Mouse (Mus musculus) limb, embryonic 15.5 days (tissue): ENCODE results near the gene Thap11. TPM values are rescaled to one million over a fixed set of nuclear protein-coding genes. Genes with fewer than 3 reads are reported as not detected.

Experiments
- ATAC-seq: fragments of 200-750 bp; cut with Nextera tagmentation; 2 replicates; pipeline ENCODE4 v1.8.0; 2017; ENCODE audit warnings: low read depth, moderate TSS enrichment; ENCODE audit not compliant: insufficient number of reproducible peaks, low FRiP score, low TSS enrichment
- H3K27ac ChIP-seq: fragments of 300-500 bp; sonication (generic); 2 replicates; pipeline ENCODE4 v1.5.1; 2015; ENCODE audit warnings: moderate library complexity, mild to moderate bottlenecking, inconsistent platforms
- H3K27me3 ChIP-seq: fragments of 300-500 bp; sonication (generic); 2 replicates; pipeline ENCODE4 v1.6.1; 2015; ENCODE audit warnings: inconsistent platforms
- H3K36me3 ChIP-seq: fragments of 300-500 bp; sonication (generic); 2 replicates; pipeline ENCODE4 v1.6.1; 2015; ENCODE audit warnings: inconsistent platforms
- H3K4me1 ChIP-seq: fragments of 300-500 bp; sonication (generic); 2 replicates; pipeline ENCODE4 v1.6.1; 2015; ENCODE audit warnings: inconsistent platforms
- H3K4me2 ChIP-seq: fragments of 300-500 bp; sonication (generic); 2 replicates; pipeline ENCODE4 v1.6.1; 2015; ENCODE audit warnings: mild to moderate bottlenecking, inconsistent platforms
- H3K4me3 ChIP-seq: fragments of 300-500 bp; sonication (generic); 2 replicates; pipeline ENCODE4 v1.5.1; 2015; ENCODE audit warnings: mild to moderate bottlenecking, inconsistent platforms
- H3K9ac ChIP-seq: fragments of 300-500 bp; sonication (generic); 2 replicates; pipeline ENCODE4 v1.6.1; 2015; ENCODE audit warnings: inconsistent platforms
- H3K9me3 ChIP-seq: fragments of 300-500 bp; sonication (generic); 2 replicates; pipeline ENCODE4 v1.6.1; 2016; ENCODE audit warnings: inconsistent platforms
- WGBS: fragments of 180-500 bp; shearing (Covaris S2); methylation state at CpG from one replicate; pipeline ENCODE4 v1.1.7; 2015; 5-methylcytosine and 5-hydroxymethylcytosine counted together
- polyA plus RNA-seq: library from polyadenylated mRNA; unstranded; fragments of >200 nt; fragmentation: Nextera tagmentation; extraction: Ambion mirVana; gene quantifications from 2 replicates; pipeline ENCODE4 v1.2.1, GENCODE M21; 2015

The Thap11 gene
- polyA plus RNA-seq, 1 experiment from 2014 or later: 73.0 TPM

DNA sequence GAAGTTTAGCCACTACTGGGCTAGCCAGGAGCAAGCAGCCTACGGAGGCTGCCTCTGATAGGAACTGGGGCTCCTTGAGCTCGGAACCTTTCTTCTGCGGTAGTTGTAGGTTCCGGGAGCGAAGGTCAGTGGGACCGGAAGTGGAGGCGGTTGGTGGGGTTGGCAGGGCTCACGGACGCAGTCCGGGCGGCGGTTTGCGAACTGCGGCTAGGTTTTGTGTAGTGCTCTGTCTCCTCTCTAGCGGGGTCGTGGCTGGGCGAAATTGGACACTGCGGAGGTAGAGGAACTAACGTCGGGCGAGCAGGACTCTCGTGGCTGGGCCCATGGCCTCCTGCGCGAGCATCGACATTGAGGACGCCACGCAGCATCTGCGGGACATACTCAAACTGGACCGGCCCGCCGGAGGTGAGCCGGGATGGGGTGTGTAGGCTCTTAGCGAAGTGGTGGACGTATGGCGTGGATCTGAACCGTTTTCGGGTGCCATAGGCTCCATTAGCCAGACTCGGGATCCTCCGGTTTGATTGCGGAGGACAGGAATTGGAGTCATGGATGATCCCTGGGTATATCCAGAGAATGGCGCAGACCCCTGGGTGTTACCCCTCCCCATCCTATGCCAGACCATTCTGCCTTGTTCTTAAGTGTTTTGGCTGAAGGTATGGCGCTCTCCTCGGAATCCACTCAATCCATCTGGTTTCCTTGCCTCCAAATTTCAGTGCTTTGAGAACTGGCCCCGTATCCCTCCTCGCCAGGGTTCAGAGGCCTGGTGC lies 26.0 kb downstream of the Thap11 start, which contains the start of gene Edc4:
Edc4 (plus strand) TSS at position 128 of the 767 bp plus-strand sequence.
- Histone ChIP-seq H3K4me2 (peak within 1 kb of the TSS; percentile 87), H3K27me3 (no peaks in the 10 kb centered on the region), H3K4me3 (peak within 1 kb of the TSS; percentile 77), H3K4me1 (peaks cover 23% of the 10 kb centered on the region), H3K9ac (peak within 1 kb of the TSS; percentile 80), H3K36me3 (peaks cover 58% of the 10 kb centered on the region), H3K9me3 (no peaks in the 10 kb centered on the region), H3K27ac (peak within 1 kb of the TSS; percentile 76)
- under 1% methylated on average over 45 of the region's 45 CpGs for WGBS
- ATAC-seq: peak; percentile 71; the same call in 1 of the 2 replicates

DNA sequence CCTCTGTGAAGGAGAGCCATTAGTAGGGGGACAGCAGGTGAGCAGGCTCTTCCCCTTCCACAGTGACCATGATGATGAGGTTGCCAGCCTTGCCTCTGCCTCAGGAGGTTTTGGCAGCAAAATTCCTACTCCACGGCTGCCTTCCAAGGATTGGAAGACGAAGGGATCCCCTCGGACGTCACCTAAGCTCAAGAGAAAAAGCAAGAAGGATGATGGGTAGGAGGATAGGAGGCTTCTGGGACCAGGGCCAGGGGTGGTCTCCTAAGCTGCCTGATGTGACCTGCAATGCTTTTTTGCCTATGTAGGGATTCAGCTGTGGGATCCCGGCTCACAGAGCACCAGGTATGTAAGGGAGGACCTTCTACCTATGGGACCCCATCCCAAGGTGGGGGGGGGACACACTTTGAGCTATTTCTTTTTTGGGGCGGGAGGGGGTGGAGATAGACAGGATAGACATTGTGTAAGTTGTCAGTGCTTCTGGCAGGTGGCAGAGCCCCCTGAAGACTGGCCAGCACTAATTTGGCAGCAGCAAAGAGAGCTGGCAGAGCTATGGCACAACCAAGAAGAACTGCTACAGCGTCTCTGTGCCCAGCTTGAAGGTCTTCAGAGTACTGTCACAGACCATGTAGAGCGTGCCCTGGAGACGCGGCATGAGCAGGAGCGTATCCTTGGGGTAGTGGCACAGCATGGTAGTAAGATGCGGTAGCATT lies 35.0 kb downstream of the Thap11 start:
- H3K4me1 ChIP-seq: peaks cover 5% of the 10 kb centered on the region
- H3K27me3 ChIP-seq: no peaks in the 10 kb centered on the region
- H3K9ac ChIP-seq: no peak overlapping the region
- ATAC-seq: no peak
- H3K36me3 ChIP-seq: peaks cover 96% of the 10 kb centered on the region
- H3K27ac ChIP-seq: no peak overlapping the region
- H3K4me2 ChIP-seq: no peak overlapping the region
- WGBS: 89% methylated on average over 12 of the region's 12 CpGs
- H3K9me3 ChIP-seq: no peaks in the 10 kb centered on the region
- H3K4me3 ChIP-seq: no peak overlapping the region

GRCm38 (mm10) chr8:105890870-105891269 lies 35.9 kb downstream of the Thap11 start:
- no peak for ATAC-seq
- no peak overlapping the region for H3K9ac ChIP-seq
- no peak overlapping the region for H3K4me3 ChIP-seq
- peaks cover 93% of the 10 kb centered on the region for H3K36me3 ChIP-seq
- H3K4me1 ChIP-seq: peaks cover 5% of the 10 kb centered on the region
- no peak overlapping the region for H3K27ac ChIP-seq
- no peak overlapping the region for H3K4me2 ChIP-seq
- WGBS: 84% methylated on average over 6 of the region's 6 CpGs
- H3K9me3 ChIP-seq: no peaks in the 10 kb centered on the region
- H3K27me3 ChIP-seq: no peaks in the 10 kb centered on the region

DNA sequence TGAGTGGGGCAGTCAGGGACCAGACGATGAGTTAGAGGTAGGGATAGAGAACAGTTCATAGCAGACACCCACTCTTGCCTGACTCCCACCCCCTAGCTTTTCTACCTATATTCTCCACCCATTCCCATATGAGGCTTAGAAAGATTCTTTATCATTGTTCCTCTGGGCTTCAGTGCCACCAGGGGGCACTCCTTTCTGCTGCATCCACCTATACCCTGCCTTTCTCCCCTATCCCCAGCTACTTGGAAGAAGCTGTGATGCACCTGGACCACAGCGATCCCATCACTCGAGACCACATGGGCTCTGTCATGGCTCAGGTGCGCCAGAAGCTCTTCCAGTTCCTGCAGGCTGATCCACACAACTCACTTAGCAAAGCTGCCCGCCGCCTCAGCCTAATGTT lies 37.5 kb downstream of the Thap11 start:
- H3K4me2 ChIP-seq: no peak overlapping the region
- H3K4me1 ChIP-seq: peaks cover 5% of the 10 kb centered on the region
- H3K36me3 ChIP-seq: peaks cover 79% of the 10 kb centered on the region
- no peak overlapping the region for H3K27ac ChIP-seq
- WGBS: 84% methylated on average over 6 of the region's 6 CpGs
- H3K9me3 ChIP-seq: no peaks in the 10 kb centered on the region
- no peak overlapping the region for H3K9ac ChIP-seq
- no peak; the same call in 1 of the 2 replicates for ATAC-seq
- H3K27me3 ChIP-seq: no peaks in the 10 kb centered on the region
- H3K4me3 ChIP-seq: no peak overlapping the region

DNA sequence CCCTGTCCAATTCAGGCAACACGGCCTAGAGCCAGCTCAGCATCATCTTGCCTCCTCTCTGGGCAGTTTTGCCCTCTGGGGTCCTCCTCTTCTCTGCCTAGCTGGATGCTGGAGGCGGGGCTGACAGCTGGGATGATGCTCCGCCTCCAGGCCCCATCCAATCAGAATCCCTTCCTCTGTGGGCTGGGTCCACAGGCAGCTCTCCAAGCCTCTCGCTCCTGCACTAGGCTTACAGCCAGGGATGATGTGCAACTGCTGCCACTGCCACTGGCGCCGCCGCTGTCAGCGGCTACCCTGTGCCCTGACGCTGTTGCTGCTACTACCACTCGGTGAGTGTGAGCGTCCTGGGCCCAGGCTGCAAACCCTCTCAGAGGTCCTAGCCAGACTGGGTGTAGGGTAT lies 38.4 kb downstream of the Thap11 start, which contains the start of gene Nrn1l:
Nrn1l (plus strand) TSS at position 229 of the 400 bp plus-strand sequence.
- 9% methylated on average over 11 of the region's 11 CpGs for WGBS
- Histone ChIP-seq H3K4me1 (peaks cover 5% of the 10 kb centered on the region), H3K9me3 (no peaks in the 10 kb centered on the region), H3K9ac (no peak within 1 kb of the TSS), H3K27me3 (no peaks in the 10 kb centered on the region), H3K27ac (no peak within 1 kb of the TSS), H3K4me3 (no peak within 1 kb of the TSS), H3K36me3 (peaks cover 70% of the 10 kb centered on the region), H3K4me2 (peak within 1 kb of the TSS; percentile 34)
- 0 out of 2 replicates have a peak, but pooled peaks have one; percentile 47 for ATAC-seq

GRCm38 (mm10) chr8:105897801-105898480 lies 43.0 kb downstream of the Thap11 start:
- Histone ChIP-seq H3K36me3 (peaks cover 25% of the 10 kb centered on the region), H3K4me1 (peaks cover 16% of the 10 kb centered on the region), H3K4me3 (no peak overlapping the region), H3K27ac (no peak overlapping the region), H3K9me3 (no peaks in the 10 kb centered on the region), H3K9ac (no peak overlapping the region), H3K27me3 (no peaks in the 10 kb centered on the region), H3K4me2 (no peak overlapping the region)
- 76% methylated on average over 9 of the region's 9 CpGs for WGBS
- ATAC-seq: no peak

DNA sequence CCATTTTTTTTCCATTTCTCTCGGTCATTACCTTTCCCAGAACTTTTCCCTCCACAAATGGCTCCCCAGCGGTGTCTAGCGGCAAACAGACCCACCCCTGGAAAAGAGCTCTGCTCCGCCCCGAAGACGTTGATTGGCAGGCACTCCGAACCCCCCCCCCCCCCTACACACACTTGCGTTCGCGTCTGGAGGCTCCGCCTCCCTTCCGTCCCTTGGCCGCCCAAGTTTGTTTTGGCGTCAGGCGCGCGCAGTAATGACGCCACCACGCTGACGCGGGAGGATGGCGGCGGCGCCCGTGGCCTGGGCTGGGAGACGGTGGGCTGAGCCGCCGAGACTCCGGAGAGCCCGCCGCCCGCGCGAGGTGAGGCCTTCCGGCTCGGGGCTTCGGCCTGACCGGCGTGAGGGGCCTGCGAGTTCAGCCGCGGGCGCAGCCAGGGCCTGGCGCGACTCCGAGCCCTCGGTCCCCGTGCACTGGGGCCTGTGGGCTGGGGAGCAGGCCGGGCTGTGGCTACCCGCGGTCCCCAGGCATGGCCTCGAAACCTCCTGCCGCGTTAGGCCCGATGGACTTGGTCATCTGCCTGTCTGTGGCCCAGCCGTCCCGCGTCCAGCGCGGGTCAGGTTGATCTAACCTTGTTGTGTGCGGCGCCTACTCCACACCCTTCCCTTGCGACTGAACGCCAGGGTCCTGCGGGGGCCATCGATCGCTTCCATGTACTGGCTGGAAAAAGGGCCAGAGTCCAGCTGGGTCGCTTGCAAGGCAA lies 45.4 kb downstream of the Thap11 start, which contains the start of gene Pskh1:
Pskh1 (plus strand) TSS at position 262 of the 761 bp plus-strand sequence.
- Histone ChIP-seq H3K9me3 (no peaks in the 10 kb centered on the region), H3K27ac (peak within 1 kb of the TSS; percentile 94), H3K4me1 (peaks cover 11% of the 10 kb centered on the region), H3K36me3 (peaks cover 9% of the 10 kb centered on the region; the same call in 1 of the 2 replicates), H3K4me2 (peak within 1 kb of the TSS; percentile 62), H3K9ac (peak within 1 kb of the TSS; percentile 100), H3K4me3 (peak within 1 kb of the TSS; percentile 95), H3K27me3 (no peaks in the 10 kb centered on the region)
- under 1% methylated on average over 68 of the region's 68 CpGs for WGBS
- peak; percentile 88 for ATAC-seq

- Histone ChIP-seq H3K4me3 (peak overlapping the region; percentile 95), H3K27ac (peak overlapping the region; percentile 94), H3K36me3 (0 out of 2 replicates have a peak, but pooled peaks cover 6% of the 10 kb centered on the region), H3K9ac (peak overlapping the region; percentile 100), H3K9me3 (no peaks in the 10 kb centered on the region), H3K4me2 (peak overlapping the region; percentile 62), H3K4me1 (peaks cover 11% of the 10 kb centered on the region), H3K27me3 (no peaks in the 10 kb centered on the region)
- ATAC-seq: no peak
- WGBS: 29% methylated on average over 16 of the region's 16 CpGs
Measured at GRCm38 (mm10) chr8:105900941-105901616, 46.1 kb downstream of the Thap11 start.
